Mouse (Mus musculus): ENCODE results near the gene Tmem151b. TPM values are rescaled to one million over a fixed set of nuclear protein-coding genes. Genes with fewer than 3 reads are reported as not detected.

Gene Tmem151b
- polyA plus RNA-seq, 1 experiment: 1.2 TPM

DNA sequence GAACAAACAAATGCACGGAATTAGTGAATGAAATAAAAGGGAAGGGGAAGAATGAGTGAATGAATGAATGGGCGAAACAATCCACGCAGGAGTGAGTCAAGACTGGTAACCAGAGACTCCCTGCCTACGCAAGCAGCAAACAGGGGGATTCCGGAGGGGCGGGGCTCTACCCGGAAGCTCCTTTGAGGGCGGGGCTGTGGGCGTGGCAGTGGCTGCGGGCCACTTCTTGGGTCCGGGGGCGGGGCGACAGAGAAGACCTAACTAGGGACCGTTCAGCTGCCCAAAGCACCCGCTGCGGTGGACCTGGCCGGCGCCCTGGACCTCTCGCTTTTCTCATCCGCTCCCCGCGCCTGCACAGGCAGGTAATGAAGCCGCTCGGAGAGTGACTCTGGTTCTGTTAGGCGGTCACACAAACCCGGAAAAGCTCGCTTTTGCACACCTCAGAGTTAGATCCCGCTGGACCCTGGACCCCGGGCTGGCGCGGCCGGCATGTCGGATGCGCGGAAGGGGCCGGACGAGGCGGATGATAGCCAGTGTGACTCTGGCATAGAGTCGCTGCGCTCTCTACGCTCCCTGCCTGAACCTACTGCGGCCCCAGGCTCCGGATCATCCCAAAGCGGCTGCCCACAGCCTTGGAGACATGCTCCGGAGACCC is 6.1 kb upstream of the Tmem151b start, which contains the start of gene Nfkbie:
Nfkbie (plus strand) TSS at position 252 of the 655 bp plus-strand sequence.
- Histone ChIP-seq H3K27me3 (ENCODE audit: control insufficient read depth, insufficient read depth, insufficient read length) (no peaks in the 10 kb centered on the region), H3K79me3 (ENCODE audit: low read depth) (no peaks in the 10 kb centered on the region), H3ac (ENCODE audit: control insufficient read depth, insufficient read length, low read depth) (peak within 1 kb of the TSS; percentile 52), H3K79me2 (ENCODE audit: control insufficient read depth, insufficient read depth) (peaks cover 10% of the 10 kb centered on the region), H3K4me3 (ENCODE audit: insufficient read depth, poor library complexity, severe bottlenecking) (peak within 1 kb of the TSS; percentile 42), H3K36me3 (ENCODE audit: control insufficient read depth, insufficient read depth) (no peaks in the 10 kb centered on the region)
- TF ChIP-seq CTCF (IDR thresholded peaks at IDR 0.05; ENCODE audit: control insufficient read depth, insufficient read depth, insufficient read length): no peak
- TF ChIP-seq MYOD1 (IDR thresholded peaks at IDR 0.05; ENCODE audit: control insufficient read depth, insufficient read length, low read depth): no peak
- TF ChIP-seq CEBPB (IDR thresholded peaks at IDR 0.05; ENCODE audit: low read depth): no peak
- no peak for TF ChIP-seq MAX (IDR thresholded peaks at IDR 0.05)
- TF ChIP-seq FOSL1 (IDR thresholded peaks at IDR 0.05; ENCODE audit: insufficient read depth, low read length, poor library complexity, severe bottlenecking): no peak
- TF ChIP-seq USF1 (IDR thresholded peaks at IDR 0.05; ENCODE audit: low read depth): no peak
- TF ChIP-seq MYOG (IDR thresholded peaks at IDR 0.05; ENCODE audit: control insufficient read depth, extremely low read depth, insufficient read length): no peak

DNA sequence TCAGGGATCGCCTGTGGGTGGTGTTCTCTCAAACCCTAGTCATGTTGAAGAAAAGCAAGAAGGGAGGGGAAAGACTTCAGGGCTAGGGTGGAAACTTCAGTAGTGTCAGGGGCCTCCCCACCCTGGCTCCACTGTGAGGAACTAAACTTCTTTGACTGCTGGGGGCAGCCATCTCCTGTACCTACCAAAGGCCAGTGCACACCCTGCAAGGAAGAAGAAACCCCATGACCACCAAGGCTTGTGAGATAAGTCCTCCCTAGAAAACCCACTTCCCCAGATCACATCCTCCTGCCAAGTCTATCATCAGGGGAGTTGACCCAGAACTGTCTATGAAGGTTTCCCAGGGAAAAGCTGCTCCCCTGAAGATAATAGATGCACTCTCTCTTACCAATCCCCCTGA is 4.9 kb upstream of the Tmem151b start:
- H3K79me3 ChIP-seq (ENCODE audit: low read depth): no peaks in the 10 kb centered on the region
- H3K4me3 ChIP-seq (ENCODE audit: insufficient read depth, poor library complexity, severe bottlenecking): no peak overlapping the region
- TF ChIP-seq MAX (IDR thresholded peaks at IDR 0.05): no peak
- TF ChIP-seq MYOG (IDR thresholded peaks at IDR 0.05; ENCODE audit: control insufficient read depth, extremely low read depth, insufficient read length): no peak
- TF ChIP-seq FOSL1 (IDR thresholded peaks at IDR 0.05; ENCODE audit: insufficient read depth, low read length, poor library complexity, severe bottlenecking): no peak
- no peak for TF ChIP-seq USF1 (IDR thresholded peaks at IDR 0.05; ENCODE audit: low read depth)
- TF ChIP-seq CTCF (IDR thresholded peaks at IDR 0.05; ENCODE audit: control insufficient read depth, insufficient read depth, insufficient read length): no peak
- no peak for TF ChIP-seq MYOD1 (IDR thresholded peaks at IDR 0.05; ENCODE audit: control insufficient read depth, insufficient read length, low read depth)
- TF ChIP-seq CEBPB (IDR thresholded peaks at IDR 0.05; ENCODE audit: low read depth): no peak
- H3ac ChIP-seq (ENCODE audit: control insufficient read depth, insufficient read length, low read depth): no peak overlapping the region
- no peaks in the 10 kb centered on the region for H3K36me3 ChIP-seq (ENCODE audit: control insufficient read depth, insufficient read depth)
- peaks cover 10% of the 10 kb centered on the region for H3K79me2 ChIP-seq (ENCODE audit: control insufficient read depth, insufficient read depth)
- H3K27me3 ChIP-seq (ENCODE audit: control insufficient read depth, insufficient read depth, insufficient read length): peaks cover 4% of the 10 kb centered on the region

DNA sequence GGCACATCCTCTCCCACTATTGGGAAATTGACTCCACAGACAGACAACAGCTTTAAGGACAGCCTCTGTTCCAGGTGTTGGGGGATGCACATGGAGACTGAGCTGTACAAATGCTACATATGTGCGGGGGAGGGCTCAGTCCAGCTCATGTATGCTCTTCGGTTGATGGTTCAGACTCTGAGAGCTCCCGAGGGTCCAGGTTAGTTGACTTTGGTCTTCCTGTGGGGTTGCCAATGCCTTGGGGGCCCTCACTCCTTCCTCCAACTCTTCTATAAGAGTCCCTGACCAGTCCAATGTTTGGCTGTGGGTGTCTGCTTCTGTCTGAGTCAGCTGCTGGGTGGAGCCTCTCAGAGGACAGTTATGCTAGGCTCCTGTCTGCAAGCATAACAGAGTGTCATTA is 3.6 kb upstream of the Tmem151b start:
- no peaks in the 10 kb centered on the region for H3K79me3 ChIP-seq (ENCODE audit: low read depth)

DNA sequence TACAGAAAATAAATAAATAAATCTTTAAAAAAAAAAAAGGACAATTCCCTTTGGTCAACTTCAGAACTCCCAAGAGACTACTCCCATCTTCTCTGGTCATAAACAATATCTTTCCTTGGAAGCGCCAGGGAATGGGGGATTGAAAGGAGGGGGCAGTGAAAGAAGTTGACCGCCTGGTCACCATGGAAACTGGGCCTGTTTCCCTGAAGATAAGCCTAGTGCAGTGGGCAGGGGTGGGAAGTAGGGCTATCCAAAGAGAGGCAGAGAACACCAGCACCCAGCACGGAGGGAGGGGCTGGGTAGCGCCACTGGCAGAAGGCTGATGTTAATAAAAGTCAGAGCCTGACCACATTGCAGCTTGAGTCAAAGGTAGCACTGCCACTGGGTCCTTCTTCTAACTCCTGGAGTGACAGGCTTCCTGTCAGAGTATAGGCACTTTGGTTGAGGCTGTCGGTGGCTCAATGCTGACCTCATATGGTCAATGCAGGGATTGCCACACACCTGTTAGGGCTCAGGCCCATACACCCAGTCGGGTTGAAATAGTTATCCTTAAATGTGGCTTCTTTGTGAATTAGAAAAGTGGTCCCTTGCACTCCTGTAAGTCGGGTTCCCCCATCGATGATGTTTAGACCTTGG is 2.5 kb upstream of the Tmem151b start:
- Histone ChIP-seq H3K79me3 (ENCODE audit: low read depth) (no peaks in the 10 kb centered on the region), H3K36me3 (ENCODE audit: control insufficient read depth, insufficient read depth) (no peaks in the 10 kb centered on the region), H3ac (ENCODE audit: control insufficient read depth, insufficient read length, low read depth) (no peak overlapping the region), H3K4me3 (ENCODE audit: insufficient read depth, poor library complexity, severe bottlenecking) (no peak overlapping the region), H3K27me3 (ENCODE audit: control insufficient read depth, insufficient read depth, insufficient read length) (peaks cover 11% of the 10 kb centered on the region), H3K79me2 (ENCODE audit: control insufficient read depth, insufficient read depth) (peaks cover 10% of the 10 kb centered on the region)
- TF ChIP-seq CTCF (IDR thresholded peaks at IDR 0.05; ENCODE audit: control insufficient read depth, insufficient read depth, insufficient read length) (peak; percentile 82), FOSL1 (IDR thresholded peaks at IDR 0.05; ENCODE audit: insufficient read depth, low read length, poor library complexity, severe bottlenecking) (no peak), MYOD1 (IDR thresholded peaks at IDR 0.05; ENCODE audit: control insufficient read depth, insufficient read length, low read depth) (peak; percentile 71), MYOG (IDR thresholded peaks at IDR 0.05; ENCODE audit: control insufficient read depth, extremely low read depth, insufficient read length) (no peak), CEBPB (IDR thresholded peaks at IDR 0.05; ENCODE audit: low read depth) (peak; percentile 47), USF1 (IDR thresholded peaks at IDR 0.05; ENCODE audit: low read depth) (no peak), MAX (IDR thresholded peaks at IDR 0.05) (no peak)

More for the DNA sequence above, 3.6 kb upstream of the Tmem151b start:
- no peak overlapping the region for H3ac ChIP-seq (ENCODE audit: control insufficient read depth, insufficient read length, low read depth)
- peaks cover 9% of the 10 kb centered on the region for H3K27me3 ChIP-seq (ENCODE audit: control insufficient read depth, insufficient read depth, insufficient read length)
- no peak overlapping the region for H3K4me3 ChIP-seq (ENCODE audit: insufficient read depth, poor library complexity, severe bottlenecking)
- no peaks in the 10 kb centered on the region for H3K36me3 ChIP-seq (ENCODE audit: control insufficient read depth, insufficient read depth)
- H3K79me2 ChIP-seq (ENCODE audit: control insufficient read depth, insufficient read depth): peaks cover 10% of the 10 kb centered on the region
- no peak for TF ChIP-seq MYOD1 (IDR thresholded peaks at IDR 0.05; ENCODE audit: control insufficient read depth, insufficient read length, low read depth)
- TF ChIP-seq CTCF (IDR thresholded peaks at IDR 0.05; ENCODE audit: control insufficient read depth, insufficient read depth, insufficient read length): no peak
- TF ChIP-seq USF1 (IDR thresholded peaks at IDR 0.05; ENCODE audit: low read depth): no peak
- no peak for TF ChIP-seq MYOG (IDR thresholded peaks at IDR 0.05; ENCODE audit: control insufficient read depth, extremely low read depth, insufficient read length)
- no peak for TF ChIP-seq FOSL1 (IDR thresholded peaks at IDR 0.05; ENCODE audit: insufficient read depth, low read length, poor library complexity, severe bottlenecking)
- TF ChIP-seq CEBPB (IDR thresholded peaks at IDR 0.05; ENCODE audit: low read depth): no peak
- no peak for TF ChIP-seq MAX (IDR thresholded peaks at IDR 0.05)

DNA sequence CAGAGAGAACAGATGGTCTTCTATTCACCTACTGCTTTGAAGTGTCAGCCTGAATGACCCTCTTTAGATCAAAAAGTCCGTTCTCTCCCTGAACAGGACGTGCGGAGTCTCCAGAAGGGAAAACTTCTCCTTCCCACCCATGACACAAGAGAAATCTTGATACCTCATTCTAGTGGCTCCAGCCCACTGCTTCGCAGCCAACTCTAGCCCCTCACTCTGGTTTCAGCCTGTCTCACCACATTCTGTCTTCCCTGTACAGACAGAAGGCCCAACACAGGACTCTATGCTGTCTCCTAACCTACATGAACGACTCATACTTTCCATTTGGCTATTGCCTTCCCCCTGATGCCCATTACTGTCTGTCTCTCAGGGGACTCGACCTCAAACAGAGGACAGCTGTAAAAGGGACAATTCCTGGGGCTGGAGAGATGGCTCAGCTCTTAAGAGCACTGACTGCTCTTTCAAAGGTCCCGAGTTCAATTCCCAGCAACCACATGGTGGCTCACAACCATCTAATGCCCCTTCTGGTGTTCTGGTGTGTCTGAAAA is 1.8 kb upstream of the Tmem151b start:
- H3K79me3 ChIP-seq (ENCODE audit: low read depth): no peaks in the 10 kb centered on the region
- H3K79me2 ChIP-seq (ENCODE audit: control insufficient read depth, insufficient read depth): peaks cover 3% of the 10 kb centered on the region
- H3K36me3 ChIP-seq (ENCODE audit: control insufficient read depth, insufficient read depth): no peaks in the 10 kb centered on the region
- no peak overlapping the region for H3K4me3 ChIP-seq (ENCODE audit: insufficient read depth, poor library complexity, severe bottlenecking)
- peaks cover 14% of the 10 kb centered on the region for H3K27me3 ChIP-seq (ENCODE audit: control insufficient read depth, insufficient read depth, insufficient read length)
- TF ChIP-seq FOSL1 (IDR thresholded peaks at IDR 0.05; ENCODE audit: insufficient read depth, low read length, poor library complexity, severe bottlenecking) (no peak), CTCF (IDR thresholded peaks at IDR 0.05; ENCODE audit: control insufficient read depth, insufficient read depth, insufficient read length) (no peak), MAX (IDR thresholded peaks at IDR 0.05) (no peak), MYOG (IDR thresholded peaks at IDR 0.05; ENCODE audit: control insufficient read depth, extremely low read depth, insufficient read length) (no peak), USF1 (IDR thresholded peaks at IDR 0.05; ENCODE audit: low read depth) (no peak), CEBPB (IDR thresholded peaks at IDR 0.05; ENCODE audit: low read depth) (no peak), MYOD1 (IDR thresholded peaks at IDR 0.05; ENCODE audit: control insufficient read depth, insufficient read length, low read depth) (no peak)
- H3ac ChIP-seq (ENCODE audit: control insufficient read depth, insufficient read length, low read depth): no peak overlapping the region
